Mouse (Mus musculus) liver, embryonic 14 days (tissue): Measurements from ENCODE around the gene Clcnka. TPM values are rescaled to one million over a fixed set of nuclear protein-coding genes. Genes with fewer than 3 reads are reported as not detected.

Source experiments
- polyA plus RNA-seq: library from polyadenylated mRNA; depleted of rRNA; stranded (reverse); fragments of >200 nt; gene quantifications from 2 replicates; pipeline ENCODE4 v1.2.3, GENCODE M21; 2012; rRNA removed

Gene Clcnka
- 0.01 TPM in 1 of 2 replicates, not detected in the other for polyA plus RNA-seq

GRCm38 (mm10) chr4:141398545-141398944 is at the start of gene Clcnka:
Gene Clcnka, minus strand, starts transcription at chr4:141398724.

GRCm38 (mm10) chr4:141444451-141445327 is 46.2 kb upstream of the Clcnka start, which contains the start of gene Zbtb17:
Gene Zbtb17, plus strand, starts transcription at chr4:141444654.

DNA sequence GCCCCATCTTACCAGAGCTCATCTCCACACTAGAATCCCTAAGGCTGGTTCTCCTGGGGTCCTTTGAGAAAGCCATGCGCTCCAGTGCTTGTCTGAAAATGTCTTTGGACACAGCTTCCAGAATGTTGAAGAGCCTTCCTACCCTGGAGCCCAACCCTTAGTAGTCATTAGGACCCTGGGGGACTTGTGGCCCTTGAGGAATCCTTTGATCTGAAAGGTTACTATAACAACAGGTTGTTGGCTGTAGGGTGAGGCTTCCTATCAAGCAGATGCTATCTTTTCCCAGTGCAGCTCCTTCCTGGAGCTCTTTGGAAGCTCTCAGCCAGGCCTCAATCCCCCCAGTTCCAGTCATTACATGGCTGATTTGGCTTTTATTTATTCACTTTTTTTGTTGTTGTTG is 37.5 kb upstream of the Clcnka start, which contains the start of gene Srarp:
Srarp (minus strand) TSS at position 132 of the 400 bp plus-strand sequence.

DNA sequence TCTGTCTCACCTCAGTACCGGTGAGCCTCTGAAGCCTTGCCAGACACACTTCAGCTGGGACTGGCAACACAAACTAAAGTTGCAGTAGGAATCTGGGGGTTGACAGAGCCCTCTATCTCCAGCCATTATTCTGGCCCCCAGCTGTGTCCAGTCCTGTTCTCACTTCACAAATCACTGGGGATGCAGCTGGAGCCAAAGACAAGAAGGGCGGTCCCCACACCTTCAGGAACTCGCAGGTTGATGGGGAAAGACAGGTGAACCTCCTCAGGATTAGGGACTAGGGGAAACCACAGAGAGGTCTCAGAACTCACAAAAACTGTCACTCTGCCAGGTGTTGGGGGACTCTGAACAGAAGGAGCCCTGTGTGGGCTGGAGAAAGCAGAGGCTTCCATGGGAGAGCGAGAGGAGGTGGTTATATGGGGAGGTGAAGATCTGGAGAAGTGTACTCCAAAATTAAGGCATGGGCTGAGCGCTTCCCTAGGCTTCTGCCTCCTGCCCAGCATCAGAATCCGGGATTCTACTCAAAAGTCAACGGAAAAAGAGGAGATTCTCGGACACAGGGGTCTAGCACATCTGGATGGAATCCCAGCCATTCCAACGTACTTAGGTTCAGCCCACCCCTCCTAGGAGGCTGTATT is 21.8 kb upstream of the Clcnka start, which contains the start of gene Hspb7:
Hspb7 (plus strand) TSS at position 588 of the 638 bp plus-strand sequence.

GRCm38 (mm10) chr4:141415924-141416323 is 17.4 kb upstream of the Clcnka start, which contains the start of gene Clcnkb:
Gene Clcnkb, minus strand, starts transcription at chr4:141416014.

GRCm38 (mm10) chr4:141367997-141368791 is 30.3 kb downstream of the Clcnka start, which contains the start of gene Fam131c:
Gene Fam131c, plus strand, starts transcription at chr4:141368220.

Other genes starting within 250 kb of the Clcnka start
- 0.76 and 0.78 TPM in 2 replicates for gene Rsg1, start 184.8 kb downstream of the Clcnka start, polyA plus RNA-seq
- gene Arhgef19, start 159.2 kb downstream of the Clcnka start, polyA plus RNA-seq: 0.84 and 0.97 TPM in 2 replicates
- 1.3 and 1.5 TPM in 2 replicates for gene Epha2, start 97.5 kb downstream of the Clcnka start, polyA plus RNA-seq
- 0.02 and 0.07 TPM in 2 replicates for gene Fam131c, start 30.5 kb downstream of the Clcnka start, polyA plus RNA-seq
- not detected in 2 replicates for gene Clcnkb, start 17.3 kb upstream of the Clcnka start, polyA plus RNA-seq
- 0.05 and 0.17 TPM in 2 replicates for gene Hspb7, start 22.1 kb upstream of the Clcnka start, polyA plus RNA-seq
- not detected in 2 replicates for gene Srarp, start 37.4 kb upstream of the Clcnka start, polyA plus RNA-seq
- gene Zbtb17, start 45.9 kb upstream of the Clcnka start, polyA plus RNA-seq: 8.0 and 8.6 TPM in 2 replicates
- 3.2 and 4.0 TPM in 2 replicates for gene Spen, start 139.9 kb upstream of the Clcnka start, polyA plus RNA-seq
- 1.1 and 1.2 TPM in 2 replicates for gene Fblim1, start 207.4 kb upstream of the Clcnka start, polyA plus RNA-seq
- 2.1 and 2.4 TPM in 2 replicates for gene Tmem82, start 219.9 kb upstream of the Clcnka start, polyA plus RNA-seq
- gene Slc25a34, start 225.1 kb upstream of the Clcnka start, polyA plus RNA-seq: 0.02 and 0.07 TPM in 2 replicates